ENCODE assay signal across 9 mouse cellular contexts in genomic region chr5:111682899-111683298, GRCm38 (mm10). TPM values are rescaled to one million over a fixed set of nuclear protein-coding genes. Genes with fewer than 3 reads are reported as not detected.
DNase-seq lines count a peak whose midpoint lies in the region; ATAC-seq and TF ChIP-seq lines count a peak whose summit lies in the region.
"Had no signal": no experiment of that assay in that cellular context is flagged by ENCODE, and none has a peak within 500 bp of the region (broad histone marks: within the 10 kb centered on the region; RNA-seq: fewer than 3 reads in every experiment).

No protein-coding gene starts in this region.

- no peak overlapping the region for H3K27ac ChIP-seq in heart, embryonic 12.5 days (ENCODE audit: poor library complexity, severe bottlenecking)
- no peak overlapping the region for H3K27ac ChIP-seq in lung, postnatal 0 days (ENCODE audit: low read length)
- H3K27ac ChIP-seq: heart, embryonic 13.5 days had no signal

- no peak for TF ChIP-seq EP300 in lung, postnatal 0 days (IDR thresholded peaks at IDR 0.05)

- H3K4me2 ChIP-seq in heart, embryonic 12.5 days, result no peak overlapping the region
- no peak overlapping the region for H3K4me2 ChIP-seq in lung, postnatal 0 days (replicated peaks; ENCODE audit: low read depth, low read length)
- H3K4me2 ChIP-seq: heart, embryonic 13.5 days had no signal

- no peak overlapping the region for H3K4me3 ChIP-seq in heart, embryonic 12.5 days
- no peak overlapping the region for H3K4me3 ChIP-seq in lung, postnatal 0 days (ENCODE audit: low read depth, low read length)
- H3K4me3 ChIP-seq: heart, embryonic 13.5 days had no signal

- peak; percentile 54 for DNase-seq in gastrocnemius, adult 18-20 months (ENCODE audit: low spot score)
- DNase-seq in gastrocnemius, adult 8-10 months (ENCODE audit: low spot score in 2 of 2), result no peak
- DNase-seq in thymus, postnatal 14 days, result peak; percentile 58
- DNase-seq in thymus, postnatal 0 days (ENCODE audit: low spot score), result no peak
- no peak for DNase-seq in lung, postnatal 0 days (ENCODE audit: low spot score)
- no peak for DNase-seq in frontal cortex, postnatal 25 days (ENCODE audit: low spot score in 2 of 2)
- DNase-seq in layer of hippocampus, adult 9-11 months, result no peak

- H3K9me3 ChIP-seq in heart, embryonic 12.5 days (replicated peaks), result no peaks in the 10 kb centered on the region
- no peaks in the 10 kb centered on the region for H3K9me3 ChIP-seq in lung, postnatal 0 days (ENCODE audit: low read length)
- H3K9me3 ChIP-seq: heart, embryonic 13.5 days had no signal

- peaks cover 17% of the 10 kb centered on the region for H3K4me1 ChIP-seq in heart, embryonic 12.5 days (replicated peaks)
- no peaks in the 10 kb centered on the region for H3K4me1 ChIP-seq in lung, postnatal 0 days (ENCODE audit: insufficient read depth, low read depth, low read length)

- H3K9ac ChIP-seq in heart, embryonic 12.5 days, result no peak overlapping the region
- H3K9ac ChIP-seq in lung, postnatal 0 days (replicated peaks; ENCODE audit: low read depth), result no peak overlapping the region
- H3K9ac ChIP-seq: heart, embryonic 13.5 days had no signal

- H3K27me3 ChIP-seq in heart, embryonic 12.5 days (replicated peaks), result peaks cover 44% of the 10 kb centered on the region
- no peaks in the 10 kb centered on the region for H3K27me3 ChIP-seq in lung, postnatal 0 days (replicated peaks; ENCODE audit: insufficient read depth, low read length)

- peak; percentile 54; the same call in 1 of the 2 replicates for ATAC-seq in heart, embryonic 12.5 days (ENCODE audit: insufficient number of reproducible peaks, low FRiP score)
- ATAC-seq in lung, postnatal 0 days, result no peak

- peak; percentile 73 for TF ChIP-seq CTCF in lung, postnatal 0 days (IDR thresholded peaks at IDR 0.05)

- no peaks in the 10 kb centered on the region for H3K36me3 ChIP-seq in heart, embryonic 12.5 days
- H3K36me3 ChIP-seq in lung, postnatal 0 days (ENCODE audit: insufficient read depth, low read length), result no peaks in the 10 kb centered on the region
- H3K36me3 ChIP-seq: heart, embryonic 13.5 days had no signal

RNA-seq across cellular contexts. Expression of gene Gm26897, which starts 50.8 kb away (rescaled TPM):
- total RNA-seq in gastrocnemius, adult 18-20 months (2021), result not detected
- total RNA-seq in gastrocnemius, adult 8-10 months (2022), result not detected
- not detected in 2 replicates for polyA plus RNA-seq in thymus, postnatal 0 days (2015; fragmentation: Nextera tagmentation; extraction: Ambion mirVana)
- not detected in 2 replicates for polyA plus RNA-seq in heart, embryonic 12.5 days (2016; fragmentation: Nextera tagmentation; extraction: Ambion mirVana)
- polyA plus RNA-seq in lung, postnatal 0 days (2015; fragmentation: Nextera tagmentation; extraction: Ambion mirVana), result not detected in 2 replicates
- polyA plus RNA-seq: heart, embryonic 13.5 days had no signal

Comparison
In these comparisons a context has a peak if more than half of its experiments do, and no peak if none do; other contexts are left out.
1. DNase-seq: peak in gastrocnemius, adult 18-20 months (single experiment) and thymus, postnatal 14 days (single experiment); none in gastrocnemius, adult 8-10 months (0 of 2), thymus, postnatal 0 days (single experiment), lung, postnatal 0 days (single experiment), frontal cortex, postnatal 25 days (0 of 2) and layer of hippocampus, adult 9-11 months (single experiment).